In genomic region chr5:148397418-148397817, GRCm38 (mm10) we compare ENCODE assay signal across 17 mouse cellular contexts. TPM values are rescaled to one million over a fixed set of nuclear protein-coding genes. Genes with fewer than 3 reads are reported as not detected.
DNase-seq lines count a peak whose midpoint lies in the region; ATAC-seq and TF ChIP-seq lines count a peak whose summit lies in the region.
"Had no signal": no experiment of that assay in that cellular context is flagged by ENCODE, and none has a peak within 500 bp of the region (broad histone marks: within the 10 kb centered on the region; RNA-seq: fewer than 3 reads in every experiment).

No protein-coding gene starts in this region.

- ATAC-seq in intestine, embryonic 15.5 days: no peak
- ATAC-seq in intestine, postnatal 0 days: no peak
- no peak for ATAC-seq in G1E (ENCODE audit: extremely low read depth, insufficient number of reproducible peaks, low FRiP score, poor library complexity, severe bottlenecking)
- ATAC-seq in liver, postnatal 0 days: no peak
- ATAC-seq in midbrain, embryonic 16.5 days: no peak
- no peak for ATAC-seq in monocyte, adult 5-6 weeks (replicated peaks; ENCODE audit: insufficient number of reproducible peaks, low FRiP score, low TSS enrichment, poor library complexity, severe bottlenecking)
- ATAC-seq: forebrain, postnatal 0 days; hindbrain, embryonic 16.5 days had no signal

- no peak for DNase-seq in G1E (ENCODE audit: low spot score)
- DNase-seq in liver, postnatal 0 days: no peak
- DNase-seq: cerebellum, adult 11 months; forebrain, postnatal 0 days; gastrocnemius, adult 2 months; heart, adult 11 months; right cerebral cortex, postnatal 25 days; thymus, adult 2 months had no signal

- 0 out of 2 replicates have a peak, but pooled peaks cover 4% of the 10 kb centered on the region for H3K4me1 ChIP-seq in intestine, embryonic 15.5 days (replicated peaks)
- no peaks in the 10 kb centered on the region for H3K4me1 ChIP-seq in intestine, postnatal 0 days (replicated peaks; ENCODE audit: control insufficient read depth, insufficient read depth, low read length)
- peaks cover 47% of the 10 kb centered on the region for H3K4me1 ChIP-seq in G1E (ENCODE audit: insufficient read depth, low read depth, low read length)
- 0 out of 2 replicates have a peak, but pooled peaks cover 2% of the 10 kb centered on the region for H3K4me1 ChIP-seq in embryonic fibroblast, embryonic 13.5 days (ENCODE audit: control insufficient read depth, insufficient read depth, low read length)
- H3K4me1 ChIP-seq in liver, postnatal 0 days (ENCODE audit: insufficient read depth): peaks cover 9% of the 10 kb centered on the region
- H3K4me1 ChIP-seq in midbrain, embryonic 16.5 days (ENCODE audit: control insufficient read depth, insufficient read depth, low read length): peaks cover 10% of the 10 kb centered on the region

- peak overlapping the region; percentile 18; the same call in 1 of the 2 replicates for H3K4me2 ChIP-seq in intestine, embryonic 15.5 days (replicated peaks)
- H3K4me2 ChIP-seq in intestine, postnatal 0 days (replicated peaks; ENCODE audit: low read depth): no peak overlapping the region
- peak overlapping the region; percentile 98; the same call in 1 of the 2 replicates for H3K4me2 ChIP-seq in liver, postnatal 0 days (ENCODE audit: low read depth, low read length)
- H3K4me2 ChIP-seq in midbrain, embryonic 16.5 days (ENCODE audit: low read length): no peak overlapping the region
- H3K4me2 ChIP-seq: midbrain, embryonic 11.5 days had no signal

- no peak for TF ChIP-seq POLR2A in embryonic fibroblast, embryonic 13.5 days (IDR thresholded peaks at IDR 0.05; ENCODE audit: low read depth, low read length)

- H3K36me3 ChIP-seq in intestine, embryonic 15.5 days: no peaks in the 10 kb centered on the region
- H3K36me3 ChIP-seq in intestine, postnatal 0 days (ENCODE audit: control insufficient read depth, insufficient read depth): peaks cover 4% of the 10 kb centered on the region; the same call in 1 of the 2 replicates
- peaks cover 53% of the 10 kb centered on the region for H3K36me3 ChIP-seq in G1E (replicated peaks)
- peaks cover 3% of the 10 kb centered on the region for H3K36me3 ChIP-seq in liver, postnatal 0 days (replicated peaks; ENCODE audit: insufficient read depth, low read length)
- H3K36me3 ChIP-seq in midbrain, embryonic 16.5 days (ENCODE audit: control insufficient read depth, insufficient read depth, low read length): no peaks in the 10 kb centered on the region

- H3K4me3 ChIP-seq in intestine, embryonic 15.5 days (replicated peaks): no peak overlapping the region
- H3K4me3 ChIP-seq in intestine, postnatal 0 days (ENCODE audit: low read depth, low read length): no peak overlapping the region
- H3K4me3 ChIP-seq in G1E (ENCODE audit: low read depth, low read length): peak overlapping the region; percentile 99; the same call in 1 of the 2 replicates
- H3K4me3 ChIP-seq in embryonic fibroblast, embryonic 13.5 days (ENCODE audit: insufficient read depth, low read length): peak overlapping the region; percentile 76
- no peak overlapping the region for H3K4me3 ChIP-seq in liver, postnatal 0 days (ENCODE audit: low read depth, low read length)
- no peak overlapping the region for H3K4me3 ChIP-seq in midbrain, embryonic 16.5 days (ENCODE audit: low read depth, low read length)
- H3K4me3 ChIP-seq: gastrocnemius, adult 2 months; kidney, embryonic 15.5 days; left cerebral cortex, adult 2 months had no signal

- no peak for TF ChIP-seq CTCF in intestine, postnatal 0 days (IDR thresholded peaks at IDR 0.05; ENCODE audit: low read depth)
- TF ChIP-seq CTCF in G1E (IDR thresholded peaks at IDR 0.05; ENCODE audit: low read depth, low read length): no peak
- no peak for TF ChIP-seq CTCF in embryonic fibroblast, embryonic 13.5 days (IDR thresholded peaks at IDR 0.05; ENCODE audit: borderline replicate concordance, insufficient read depth, low read length)
- TF ChIP-seq CTCF in liver, postnatal 0 days (IDR thresholded peaks at IDR 0.05; ENCODE audit: low read depth): no peak

- no peak overlapping the region for H3K9ac ChIP-seq in intestine, embryonic 15.5 days
- H3K9ac ChIP-seq in intestine, postnatal 0 days (ENCODE audit: low read depth, low read length): no peak overlapping the region
- no peak overlapping the region for H3K9ac ChIP-seq in liver, postnatal 0 days (replicated peaks)
- H3K9ac ChIP-seq in midbrain, embryonic 16.5 days (ENCODE audit: low read depth, low read length): no peak overlapping the region
- H3K9ac ChIP-seq: forebrain, postnatal 0 days; kidney, embryonic 15.5 days had no signal

- no peaks in the 10 kb centered on the region for H3K9me3 ChIP-seq in intestine, embryonic 15.5 days
- no peaks in the 10 kb centered on the region for H3K9me3 ChIP-seq in intestine, postnatal 0 days (ENCODE audit: control insufficient read depth)
- no peaks in the 10 kb centered on the region for H3K9me3 ChIP-seq in G1E (replicated peaks)
- H3K9me3 ChIP-seq in liver, postnatal 0 days (ENCODE audit: low read length): no peaks in the 10 kb centered on the region
- no peaks in the 10 kb centered on the region for H3K9me3 ChIP-seq in midbrain, embryonic 16.5 days (replicated peaks; ENCODE audit: control insufficient read depth, low read length, poor library complexity, severe bottlenecking)
- H3K9me3 ChIP-seq: kidney, embryonic 15.5 days had no signal

- WGBS in intestine, embryonic 15.5 days: 83% methylated on average over 4 of the region's 4 CpGs
- WGBS in intestine, postnatal 0 days: 54% methylated on average over 4 of the region's 4 CpGs
- 63% methylated on average over 4 of the region's 4 CpGs for WGBS in liver, postnatal 0 days (ENCODE audit: insufficient replicate concordance)
- 93% methylated on average over 4 of the region's 4 CpGs for WGBS in midbrain, embryonic 16.5 days

- H3K27me3 ChIP-seq in intestine, embryonic 15.5 days (replicated peaks): no peaks in the 10 kb centered on the region
- H3K27me3 ChIP-seq in intestine, postnatal 0 days (replicated peaks; ENCODE audit: control insufficient read depth, insufficient read depth, low read length): no peaks in the 10 kb centered on the region
- H3K27me3 ChIP-seq in G1E (ENCODE audit: insufficient read depth, low read length): no peaks in the 10 kb centered on the region; the same call in 1 of the 2 replicates
- H3K27me3 ChIP-seq in liver, postnatal 0 days (ENCODE audit: insufficient read depth, low read length): peaks cover 3% of the 10 kb centered on the region; the same call in 1 of the 2 replicates
- H3K27me3 ChIP-seq in midbrain, embryonic 16.5 days (ENCODE audit: control insufficient read depth, insufficient read depth, low read depth, low read length): no peaks in the 10 kb centered on the region; the same call in 1 of the 2 replicates
- H3K27me3 ChIP-seq: kidney, embryonic 15.5 days had no signal

- no peak overlapping the region for H3K27ac ChIP-seq in intestine, embryonic 15.5 days
- no peak overlapping the region for H3K27ac ChIP-seq in intestine, postnatal 0 days (ENCODE audit: low read depth, low read length)
- H3K27ac ChIP-seq in embryonic fibroblast, embryonic 13.5 days (ENCODE audit: insufficient read depth, low read length): no peak overlapping the region
- H3K27ac ChIP-seq in liver, postnatal 0 days (ENCODE audit: low read depth): no peak overlapping the region
- H3K27ac ChIP-seq in midbrain, embryonic 16.5 days (ENCODE audit: low read length): no peak overlapping the region
- H3K27ac ChIP-seq: gastrocnemius, adult 2 months; kidney, embryonic 15.5 days; left cerebral cortex, adult 2 months had no signal

- TF ChIP-seq EP300 in liver, postnatal 0 days (IDR thresholded peaks at IDR 0.05; ENCODE audit: low read depth): no peak

RNA-seq across cellular contexts. Expression of gene Slc7a1, which starts 2.3 kb away (rescaled TPM):
- 26.5 and 28.8 TPM in 2 replicates for polyA plus RNA-seq in intestine, embryonic 15.5 days (2015; fragmentation: Nextera tagmentation; extraction: Ambion mirVana)
- polyA plus RNA-seq in intestine, postnatal 0 days (2015; fragmentation: Nextera tagmentation; extraction: Ambion mirVana): 10.8 and 11.7 TPM in 2 replicates
- 86.4 and 102 TPM in 2 replicates for total RNA-seq in G1E (2014; fragmentation: Nextera tagmentation)
- total RNA-seq in G1E (2017): 15.6 and 20.2 TPM in 2 replicates
- polyA plus RNA-seq in G1E (2012): 42.2 and 44.5 TPM in 2 replicates
- polyA plus RNA-seq in embryonic fibroblast, embryonic 13.5 days (2011; ENCODE audit: insufficient read length, low read depth, missing spikeins): 61.1 and 63.0 TPM in 2 replicates
- polyA plus RNA-seq in liver, postnatal 0 days (2015; fragmentation: Nextera tagmentation; extraction: Ambion mirVana): 6.4 and 6.5 TPM in 2 replicates
- polyA plus RNA-seq in midbrain, embryonic 16.5 days (2015; fragmentation: Nextera tagmentation; extraction: Ambion mirVana): 40.5 and 46.1 TPM in 2 replicates
- total RNA-seq in monocyte, adult 5-6 weeks (2017): 18.7 to 39.0 TPM (median 26.6 TPM) in 3 replicates

Comparison
In these comparisons a context has a peak if more than half of its experiments do, and no peak if none do; other contexts are left out.
1. H3K4me2 ChIP-seq: peak in intestine, embryonic 15.5 days (single experiment) and liver, postnatal 0 days (single experiment); none in intestine, postnatal 0 days (single experiment) and midbrain, embryonic 16.5 days (single experiment).
2. H3K4me3 ChIP-seq: peak in G1E (single experiment) and embryonic fibroblast, embryonic 13.5 days (single experiment); none in intestine, embryonic 15.5 days (single experiment), intestine, postnatal 0 days (single experiment), liver, postnatal 0 days (single experiment) and midbrain, embryonic 16.5 days (single experiment).